Mouse (Mus musculus): Measurements from ENCODE around the gene Uimc1. TPM values are rescaled to one million over a fixed set of nuclear protein-coding genes. Genes with fewer than 3 reads are reported as not detected.

Uimc1 gene
- polyA plus RNA-seq, 1 experiment = 12.3 TPM

DNA sequence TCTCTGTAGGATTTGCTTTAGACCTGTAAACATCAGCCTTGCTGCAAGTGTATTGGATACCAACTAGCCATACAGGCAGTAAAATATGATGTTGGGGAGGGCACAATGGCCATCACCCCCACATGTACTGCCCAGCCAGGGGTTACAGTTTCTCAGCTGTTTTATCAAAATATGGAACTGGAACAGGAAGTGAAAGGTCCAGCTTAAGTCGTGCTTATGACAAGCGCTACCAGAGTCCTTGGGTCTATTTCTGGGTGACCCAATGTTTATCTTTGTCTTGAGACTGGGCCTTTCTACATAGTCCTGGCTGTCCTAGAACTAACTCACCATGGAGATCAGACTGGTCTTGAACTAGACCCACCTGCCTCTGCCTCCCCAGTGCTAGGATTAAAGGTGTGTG, 75.9 kb downstream of the Uimc1 start:
- no peak overlapping the region for H3ac ChIP-seq (ENCODE audit: control insufficient read depth, insufficient read length)
- peaks cover 5% of the 10 kb centered on the region for H3K36me3 ChIP-seq (ENCODE audit: control insufficient read depth, insufficient read depth)
- H3K79me2 ChIP-seq (ENCODE audit: control insufficient read depth, insufficient read depth) = no peaks in the 10 kb centered on the region
- TF ChIP-seq CEBPB (IDR thresholded peaks at IDR 0.05; ENCODE audit: insufficient read depth, poor library complexity, severe bottlenecking) (no peak), USF1 (IDR thresholded peaks at IDR 0.05; ENCODE audit: low read depth) (no peak), POLR2AphosphoS2 (IDR thresholded peaks at IDR 0.05; ENCODE audit: insufficient read length, low read depth) (no peak), MAX (IDR thresholded peaks at IDR 0.05; ENCODE audit: low read depth) (no peak), POLR2A (IDR thresholded peaks at IDR 0.05; ENCODE audit: insufficient read length, low read depth) (no peak), SRF (IDR thresholded peaks at IDR 0.05; ENCODE audit: control insufficient read depth, insufficient read length, low read depth) (no peak), TCF12 (IDR thresholded peaks at IDR 0.05; ENCODE audit: insufficient read depth, poor library complexity, severe bottlenecking) (no peak), REST (IDR thresholded peaks at IDR 0.05; ENCODE audit: insufficient read depth, insufficient read length) (no peak), E2F4 (IDR thresholded peaks at IDR 0.05; ENCODE audit: insufficient read depth) (no peak), MYOG (IDR thresholded peaks at IDR 0.05; ENCODE audit: control insufficient read depth in 1 of 3, insufficient read depth in 1 of 3, insufficient read length in 2 of 3, low read depth in 2 of 3) (no peak), TCF3 (IDR thresholded peaks at IDR 0.05; ENCODE audit: insufficient read length, low read depth) (no peak), MYOD1 (IDR thresholded peaks at IDR 0.05; ENCODE audit: control insufficient read depth in 1 of 3, insufficient read length in 2 of 3, low read depth in 2 of 3) (no peak)
- no peak overlapping the region for H3K4me3 ChIP-seq
- no peaks in the 10 kb centered on the region for H3K27me3 ChIP-seq (ENCODE audit: control insufficient read depth, insufficient read depth, insufficient read length)
- H3K4me2 ChIP-seq (ENCODE audit: low read depth) = no peak overlapping the region

GRCm38 (mm10) chr13:55022715-55023114, 77.4 kb downstream of the Uimc1 start:
- H3K4me3 ChIP-seq = no peak overlapping the region
- TF ChIP-seq USF1 (IDR thresholded peaks at IDR 0.05; ENCODE audit: low read depth) = no peak
- no peak for TF ChIP-seq SRF (IDR thresholded peaks at IDR 0.05; ENCODE audit: control insufficient read depth, insufficient read length, low read depth)
- no peak for TF ChIP-seq REST (IDR thresholded peaks at IDR 0.05; ENCODE audit: insufficient read depth, insufficient read length)
- no peak for TF ChIP-seq MAX (IDR thresholded peaks at IDR 0.05; ENCODE audit: low read depth)
- no peak for TF ChIP-seq MYOD1 (IDR thresholded peaks at IDR 0.05; ENCODE audit: control insufficient read depth in 1 of 3, insufficient read length in 2 of 3, low read depth in 2 of 3)
- TF ChIP-seq POLR2A (IDR thresholded peaks at IDR 0.05; ENCODE audit: insufficient read length, low read depth) = no peak
- TF ChIP-seq CEBPB (IDR thresholded peaks at IDR 0.05; ENCODE audit: insufficient read depth, poor library complexity, severe bottlenecking) = no peak
- TF ChIP-seq TCF12 (IDR thresholded peaks at IDR 0.05; ENCODE audit: insufficient read depth, poor library complexity, severe bottlenecking) = no peak
- no peak for TF ChIP-seq E2F4 (IDR thresholded peaks at IDR 0.05; ENCODE audit: insufficient read depth)
- no peak for TF ChIP-seq POLR2AphosphoS2 (IDR thresholded peaks at IDR 0.05; ENCODE audit: insufficient read length, low read depth)
- H3ac ChIP-seq (ENCODE audit: control insufficient read depth, insufficient read length) = no peak overlapping the region
- no peaks in the 10 kb centered on the region for H3K79me2 ChIP-seq (ENCODE audit: control insufficient read depth, insufficient read depth)
- peak overlapping the region; percentile 53 for H3K4me2 ChIP-seq (ENCODE audit: low read depth)
- no peaks in the 10 kb centered on the region for H3K27me3 ChIP-seq (ENCODE audit: control insufficient read depth, insufficient read depth, insufficient read length)
- H3K36me3 ChIP-seq (ENCODE audit: control insufficient read depth, insufficient read depth) = no peaks in the 10 kb centered on the region

DNA sequence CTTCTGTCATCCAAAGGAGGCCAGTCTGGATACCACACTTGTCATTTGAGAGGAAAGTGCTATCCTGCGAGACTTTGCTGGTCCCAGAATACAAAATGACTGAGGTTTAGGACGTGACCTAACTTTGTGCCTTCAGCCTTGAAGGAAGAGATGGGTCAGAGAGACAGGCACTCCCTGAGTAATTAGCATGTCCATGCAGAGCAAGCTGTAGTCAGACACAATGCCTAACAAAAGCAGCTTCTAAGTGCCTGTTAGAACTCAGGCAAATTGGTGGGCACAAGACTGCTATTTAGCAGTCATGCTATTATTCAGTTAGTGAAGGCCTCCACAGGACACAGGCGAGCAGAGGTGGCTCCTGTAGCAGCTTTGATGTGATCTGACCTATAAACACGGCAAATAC, 77.8 kb downstream of the Uimc1 start:
- no peaks in the 10 kb centered on the region for H3K27me3 ChIP-seq (ENCODE audit: control insufficient read depth, insufficient read depth, insufficient read length)
- no peak overlapping the region for H3ac ChIP-seq (ENCODE audit: control insufficient read depth, insufficient read length)
- no peaks in the 10 kb centered on the region for H3K36me3 ChIP-seq (ENCODE audit: control insufficient read depth, insufficient read depth)
- H3K4me2 ChIP-seq (ENCODE audit: low read depth) = peak overlapping the region; percentile 53
- no peak overlapping the region for H3K4me3 ChIP-seq
- TF ChIP-seq MYOG (IDR thresholded peaks at IDR 0.05; ENCODE audit: control insufficient read depth in 1 of 3, insufficient read depth in 1 of 3, insufficient read length in 2 of 3, low read depth in 2 of 3) (no peak), CEBPB (IDR thresholded peaks at IDR 0.05; ENCODE audit: insufficient read depth, poor library complexity, severe bottlenecking) (no peak), POLR2A (IDR thresholded peaks at IDR 0.05; ENCODE audit: insufficient read length, low read depth) (no peak), E2F4 (IDR thresholded peaks at IDR 0.05; ENCODE audit: insufficient read depth) (no peak), MYOD1 (IDR thresholded peaks at IDR 0.05; ENCODE audit: control insufficient read depth in 1 of 3, insufficient read length in 2 of 3, low read depth in 2 of 3) (no peak), USF1 (IDR thresholded peaks at IDR 0.05; ENCODE audit: low read depth) (no peak), TCF12 (IDR thresholded peaks at IDR 0.05; ENCODE audit: insufficient read depth, poor library complexity, severe bottlenecking) (no peak), MAX (IDR thresholded peaks at IDR 0.05; ENCODE audit: low read depth) (no peak), TCF3 (IDR thresholded peaks at IDR 0.05; ENCODE audit: insufficient read length, low read depth) (no peak), POLR2AphosphoS2 (IDR thresholded peaks at IDR 0.05; ENCODE audit: insufficient read length, low read depth) (no peak), REST (IDR thresholded peaks at IDR 0.05; ENCODE audit: insufficient read depth, insufficient read length) (no peak), SRF (IDR thresholded peaks at IDR 0.05; ENCODE audit: control insufficient read depth, insufficient read length, low read depth) (no peak)
- H3K79me2 ChIP-seq (ENCODE audit: control insufficient read depth, insufficient read depth) = no peaks in the 10 kb centered on the region

GRCm38 (mm10) chr13:55021194-55021779, 78.8 kb downstream of the Uimc1 start, which contains the start of gene Hk3:
TSS of gene Hk3 (minus strand) at chr13:55021385.
- Histone ChIP-seq H3K27me3 (ENCODE audit: control insufficient read depth, insufficient read depth, insufficient read length) (no peaks in the 10 kb centered on the region), H3K36me3 (ENCODE audit: control insufficient read depth, insufficient read depth) (no peaks in the 10 kb centered on the region), H3K4me3 (no peak within 1 kb of the TSS), H3K4me2 (ENCODE audit: low read depth) (no peak within 1 kb of the TSS), H3K79me2 (ENCODE audit: control insufficient read depth, insufficient read depth) (no peaks in the 10 kb centered on the region), H3ac (ENCODE audit: control insufficient read depth, insufficient read length) (no peak within 1 kb of the TSS)
- TF ChIP-seq POLR2A (IDR thresholded peaks at IDR 0.05; ENCODE audit: insufficient read length, low read depth) (no peak), E2F4 (IDR thresholded peaks at IDR 0.05; ENCODE audit: insufficient read depth) (no peak), MYOD1 (IDR thresholded peaks at IDR 0.05; ENCODE audit: control insufficient read depth in 1 of 3, insufficient read length in 2 of 3, low read depth in 2 of 3) (no peak), MYOG (IDR thresholded peaks at IDR 0.05; ENCODE audit: control insufficient read depth in 1 of 3, insufficient read depth in 1 of 3, insufficient read length in 2 of 3, low read depth in 2 of 3) (no peak), MAX (IDR thresholded peaks at IDR 0.05; ENCODE audit: low read depth) (no peak), SRF (IDR thresholded peaks at IDR 0.05; ENCODE audit: control insufficient read depth, insufficient read length, low read depth) (no peak), USF1 (IDR thresholded peaks at IDR 0.05; ENCODE audit: low read depth) (no peak), REST (IDR thresholded peaks at IDR 0.05; ENCODE audit: insufficient read depth, insufficient read length) (no peak), POLR2AphosphoS2 (IDR thresholded peaks at IDR 0.05; ENCODE audit: insufficient read length, low read depth) (no peak), TCF12 (IDR thresholded peaks at IDR 0.05; ENCODE audit: insufficient read depth, poor library complexity, severe bottlenecking) (no peak)
